Mouse (Mus musculus) left cerebral cortex, adult 2 months (tissue): ENCODE measurements around the gene Slc32a1. TPM values are rescaled to one million over a fixed set of nuclear protein-coding genes. Genes with fewer than 3 reads are reported as not detected.
A peak's percentile ranks its signal among the peaks of the same experiment; 100 is the strongest.

Experiments used
- DNase-seq, 2 experiments: peaks; one replicate each; pipeline ENCODE4 v3.0.0; 2021 to 2022; ENCODE audit warnings: low spot score in 2 of 2, mixed read lengths in 1 of 2; ENCODE audit errors: extremely low spot score in 1 of 2
- H3K27ac ChIP-seq: fragments of 200-600 bp; 2 replicates; pipeline ENCODE4 v1.8.1; 2022
- H3K4me3 ChIP-seq: fragments of 200-600 bp; 2 replicates; pipeline ENCODE4 v1.8.1; 2022
- CTCF ChIP-seq: fragments of 200-600 bp; IDR thresholded peaks from 2 replicates; pipeline ENCODE4 v1.8.1; 2022; ENCODE audit warnings: antibody characterized with exemption, mild to moderate bottlenecking, moderate library complexity
- intact Hi-C: fragments of 180-260 bp; cut with DNase I; formaldehyde crosslinking; loops from one replicate; pipeline ENCODE4 v1.15.1; 2025
- total RNA-seq, 2 experiments: library from RNA; stranded (reverse); gene quantifications; 2 replicates each; pipeline ENCODE4 v1.2.3; 2021

Gene Slc32a1
- total RNA-seq, 2 experiments from 2014 or later = 83.5 to 97.2 TPM

GRCm38 (mm10) chr2:158613541-158614417, 3.2 kb downstream of the Slc32a1 start:
- H3K27ac ChIP-seq = no peak overlapping the region
- intact Hi-C loops = loop anchor here (5.0 kb wide), 1 partner anchor 61 kb away; no protein-coding TSS in a partner anchor
- DNase-seq = peak; percentile 47 to 74
- peak overlapping the region; percentile 5; the same call in 1 of the 2 replicates for H3K4me3 ChIP-seq
- peak; percentile 56 for TF ChIP-seq CTCF

GRCm38 (mm10) chr2:158614418-158614955, 3.9 kb downstream of the Slc32a1 start:
- no peak overlapping the region for H3K27ac ChIP-seq
- intact Hi-C loops = loop anchor here (5.0 kb wide), 1 partner anchor 62 kb away; no protein-coding TSS in a partner anchor
- TF ChIP-seq CTCF = no peak
- H3K4me3 ChIP-seq = no peak overlapping the region
- no peak for DNase-seq

- H3K27ac ChIP-seq = no peak overlapping the region
- intact Hi-C loops = no loop called here
- no peak overlapping the region for H3K4me3 ChIP-seq
- no peak for DNase-seq
- no peak for TF ChIP-seq CTCF
Observed at GRCm38 (mm10) chr2:158615161-158615680, 4.7 kb downstream of the Slc32a1 start.

- no peak for TF ChIP-seq CTCF
- no peak overlapping the region for H3K4me3 ChIP-seq
- intact Hi-C loops = no loop called here
- DNase-seq = no peak
- H3K27ac ChIP-seq = no peak overlapping the region
Observed at GRCm38 (mm10) chr2:158615702-158616101, 5.1 kb downstream of the Slc32a1 start.

- intact Hi-C loops = no loop called here
- H3K4me3 ChIP-seq = no peak overlapping the region
- H3K27ac ChIP-seq = no peak overlapping the region
- no peak for TF ChIP-seq CTCF
- DNase-seq = peak in 1 of 2 experiments; percentile 54
Observed at GRCm38 (mm10) chr2:158616296-158616695, 5.7 kb downstream of the Slc32a1 start.

- no peak for TF ChIP-seq CTCF
- no peak for DNase-seq
- H3K27ac ChIP-seq = no peak overlapping the region
- no peak overlapping the region for H3K4me3 ChIP-seq
- intact Hi-C loops = no loop called here
Observed at GRCm38 (mm10) chr2:158616790-158617189, 6.2 kb downstream of the Slc32a1 start.

GRCm38 (mm10) chr2:158624718-158625222, 14.2 kb downstream of the Slc32a1 start, which contains the start of gene Actr5:
TSS of gene Actr5 (plus strand) at chr2:158624888.
- peak; percentile 87 to 89 for DNase-seq
- TF ChIP-seq CTCF = no peak; the same call in 1 of the 2 replicates
- intact Hi-C loops = no loop called here
- Histone ChIP-seq H3K4me3 (peak within 1 kb of the TSS; percentile 69), H3K27ac (peak within 1 kb of the TSS; percentile 94)

GRCm38 (mm10) chr2:158625231-158625630, 14.7 kb downstream of the Slc32a1 start:
- intact Hi-C loops = no loop called here
- Histone ChIP-seq H3K27ac (peak overlapping the region; percentile 94), H3K4me3 (peak overlapping the region; percentile 69)
- no peak for DNase-seq
- TF ChIP-seq CTCF = no peak

GRCm38 (mm10) chr2:158625697-158626096, 15.1 kb downstream of the Slc32a1 start:
- DNase-seq = no peak
- no peak overlapping the region for H3K27ac ChIP-seq
- intact Hi-C loops = no loop called here
- H3K4me3 ChIP-seq = peak overlapping the region; percentile 69
- TF ChIP-seq CTCF = no peak

- Histone ChIP-seq H3K27ac (no peak overlapping the region), H3K4me3 (no peak overlapping the region)
- peak; percentile 35 for TF ChIP-seq CTCF
- DNase-seq = no peak
- intact Hi-C loops = loop anchor here (1.0 kb wide), 1 partner anchor 83 kb away; no protein-coding TSS in a partner anchor
Observed at GRCm38 (mm10) chr2:158628858-158629257, 18.3 kb downstream of the Slc32a1 start.

- intact Hi-C loops = loop anchor here (1.0 kb wide), 1 partner anchor 83 kb away; no protein-coding TSS in a partner anchor
- no peak for DNase-seq
Observed at GRCm38 (mm10) chr2:158629414-158629813, 18.8 kb downstream of the Slc32a1 start.

GRCm38 (mm10) chr2:158631873-158632272, 21.3 kb downstream of the Slc32a1 start:
- intact Hi-C loops = no loop called here
- no peak for TF ChIP-seq CTCF
- DNase-seq = no peak
- Histone ChIP-seq H3K4me3 (no peak overlapping the region), H3K27ac (no peak overlapping the region)

More at GRCm38 (mm10) chr2:158629414-158629813, 18.8 kb downstream of the Slc32a1 start:
- no peak overlapping the region for H3K4me3 ChIP-seq
- peak; percentile 80 for TF ChIP-seq CTCF
- H3K27ac ChIP-seq = no peak overlapping the region
